19 mouse cellular contexts compared by ENCODE assay signal in genomic region chrX:100815766-100816165, GRCm38 (mm10). TPM values are rescaled to one million over a fixed set of nuclear protein-coding genes. Genes with fewer than 3 reads are reported as not detected.
DNase-seq lines count a peak whose midpoint lies in the region; ATAC-seq and TF ChIP-seq lines count a peak whose summit lies in the region.
"Had no signal": no experiment of that assay in that cellular context is flagged by ENCODE, and none has a peak within 500 bp of the region (broad histone marks: within the 10 kb centered on the region; RNA-seq: fewer than 3 reads in every experiment).

No protein-coding gene starts in this region.

- DNase-seq in adrenal gland, adult 2 months, result peak; percentile 29
- DNase-seq in adrenal gland, adult 8-10 months, result no peak
- DNase-seq in layer of hippocampus, adult 9-11 months, result peak; percentile 21
- no peak for DNase-seq in layer of hippocampus, postnatal 10 days (ENCODE audit: low spot score in 2 of 2)
- peak; percentile 80 to 85 for DNase-seq in cerebellum, postnatal 10 days
- no peak for DNase-seq in liver, postnatal 0 days
- DNase-seq: kidney, postnatal 4 days; lung, postnatal 14 days; right cerebral cortex, postnatal 25 days had no signal

- H3K9me3 ChIP-seq in liver, postnatal 0 days (ENCODE audit: low read length), result no peaks in the 10 kb centered on the region
- no peaks in the 10 kb centered on the region for H3K9me3 ChIP-seq in intestine, postnatal 0 days (ENCODE audit: control insufficient read depth)
- H3K9me3 ChIP-seq: forebrain, embryonic 15.5 days; limb, embryonic 12.5 days; megakaryocyte, embryonic 14.5 days; midbrain, embryonic 15.5 days had no signal

- no peak for TF ChIP-seq CTCF in liver, postnatal 0 days (IDR thresholded peaks at IDR 0.05; ENCODE audit: low read depth)
- TF ChIP-seq CTCF in intestine, postnatal 0 days (IDR thresholded peaks at IDR 0.05; ENCODE audit: low read depth), result no peak

- ATAC-seq in cerebellum, adult (ENCODE audit: insufficient number of reproducible peaks, low FRiP score, low TSS enrichment), result peak; percentile 97
- no peak for ATAC-seq in liver, postnatal 0 days
- ATAC-seq in intestine, postnatal 0 days, result no peak
- ATAC-seq: forebrain, embryonic 15.5 days; midbrain, embryonic 15.5 days had no signal

- H3K27me3 ChIP-seq in liver, postnatal 0 days (ENCODE audit: insufficient read depth, low read length), result 0 out of 2 replicates have a peak, but pooled peaks cover 3% of the 10 kb centered on the region
- H3K27me3 ChIP-seq in intestine, postnatal 0 days (replicated peaks; ENCODE audit: control insufficient read depth, insufficient read depth, low read length), result no peaks in the 10 kb centered on the region
- H3K27me3 ChIP-seq: forebrain, embryonic 15.5 days; midbrain, embryonic 15.5 days had no signal

- H3K4me3 ChIP-seq in liver, postnatal 0 days (ENCODE audit: low read depth, low read length), result no peak overlapping the region
- H3K4me3 ChIP-seq in intestine, postnatal 0 days (ENCODE audit: low read depth, low read length), result no peak overlapping the region
- H3K4me3 ChIP-seq: erythroblast, embryonic 14.5 days; forebrain, embryonic 15.5 days; left cerebral cortex, adult 2 months; limb, embryonic 12.5 days; megakaryocyte, embryonic 14.5 days; midbrain, embryonic 15.5 days had no signal

- no peaks in the 10 kb centered on the region for H3K36me3 ChIP-seq in liver, postnatal 0 days (replicated peaks; ENCODE audit: insufficient read depth, low read length)
- peaks cover 14% of the 10 kb centered on the region; the same call in 1 of the 2 replicates for H3K36me3 ChIP-seq in intestine, postnatal 0 days (ENCODE audit: control insufficient read depth, insufficient read depth)
- H3K36me3 ChIP-seq: midbrain, embryonic 15.5 days had no signal

- no peak overlapping the region for H3K4me2 ChIP-seq in liver, postnatal 0 days (ENCODE audit: low read depth, low read length)
- H3K4me2 ChIP-seq in intestine, postnatal 0 days (replicated peaks; ENCODE audit: low read depth), result no peak overlapping the region
- H3K4me2 ChIP-seq: forebrain, embryonic 15.5 days; heart, embryonic 11.5 days; limb, embryonic 12.5 days; midbrain, embryonic 15.5 days had no signal

- no peak for TF ChIP-seq EP300 in liver, postnatal 0 days (IDR thresholded peaks at IDR 0.05; ENCODE audit: low read depth)

- H3K27ac ChIP-seq in liver, postnatal 0 days (ENCODE audit: low read depth), result no peak overlapping the region
- no peak overlapping the region for H3K27ac ChIP-seq in intestine, postnatal 0 days (ENCODE audit: low read depth, low read length)
- H3K27ac ChIP-seq: forebrain, embryonic 15.5 days; left cerebral cortex, adult 2 months; limb, embryonic 12.5 days; liver, embryonic 14.5 days; midbrain, embryonic 15.5 days had no signal

- WGBS in liver, postnatal 0 days (ENCODE audit: insufficient replicate concordance), result 77% methylated on average over 7 of the region's 7 CpGs
- 91% methylated on average over 7 of the region's 7 CpGs for WGBS in intestine, postnatal 0 days

- no peak overlapping the region for H3K9ac ChIP-seq in liver, postnatal 0 days (replicated peaks)
- H3K9ac ChIP-seq in intestine, postnatal 0 days (ENCODE audit: low read depth, low read length), result no peak overlapping the region
- H3K9ac ChIP-seq: forebrain, embryonic 15.5 days; limb, embryonic 12.5 days; liver, embryonic 14.5 days; midbrain, embryonic 15.5 days had no signal

- no peaks in the 10 kb centered on the region for H3K4me1 ChIP-seq in liver, postnatal 0 days (ENCODE audit: insufficient read depth)
- H3K4me1 ChIP-seq in intestine, postnatal 0 days (replicated peaks; ENCODE audit: control insufficient read depth, insufficient read depth, low read length), result no peaks in the 10 kb centered on the region
- H3K4me1 ChIP-seq: forebrain, embryonic 15.5 days; limb, embryonic 12.5 days; midbrain, embryonic 15.5 days had no signal

RNA-seq across cellular contexts. Expression of gene Dlg3, which starts 48.2 kb away (rescaled TPM):
- total RNA-seq in adrenal gland, adult 2 months (2021), result 10 to 100 TPM; 33.3 to 48.6 TPM
- 7.1 TPM in 2 replicates for polyA plus RNA-seq in adrenal gland, adult 2 months (2012; rRNA removed)
- total RNA-seq in adrenal gland, adult 8-10 months (2022), result 10 to 100 TPM; 41.6 to 82.2 (median 57.2) TPM
- total RNA-seq in layer of hippocampus, postnatal 10 days (2021), result 100 to 1,000 TPM; 130 to 132 TPM
- polyA plus RNA-seq in liver, postnatal 0 days (2015; fragmentation: Nextera tagmentation; extraction: Ambion mirVana), result 0.42 and 0.43 TPM in 2 replicates
- 2.2 and 2.9 TPM in 2 replicates for polyA plus RNA-seq in intestine, postnatal 0 days (2015; fragmentation: Nextera tagmentation; extraction: Ambion mirVana)
- polyA plus RNA-seq: erythroblast, embryonic 14.5 days had no signal

Comparison
In these comparisons a context has a peak if more than half of its experiments do, and no peak if none do; other contexts are left out.
1. DNase-seq: peak in adrenal gland, adult 2 months (single experiment), layer of hippocampus, adult 9-11 months (single experiment) and cerebellum, postnatal 10 days (2 of 2); none in adrenal gland, adult 8-10 months (single experiment), layer of hippocampus, postnatal 10 days (0 of 2) and liver, postnatal 0 days (single experiment).